Mouse (Mus musculus): ENCODE measurements around the gene Dgkb. TPM values are rescaled to one million over a fixed set of nuclear protein-coding genes. Genes with fewer than 3 reads are reported as not detected.

Gene Dgkb
- total RNA-seq (2023): not detected

DNA sequence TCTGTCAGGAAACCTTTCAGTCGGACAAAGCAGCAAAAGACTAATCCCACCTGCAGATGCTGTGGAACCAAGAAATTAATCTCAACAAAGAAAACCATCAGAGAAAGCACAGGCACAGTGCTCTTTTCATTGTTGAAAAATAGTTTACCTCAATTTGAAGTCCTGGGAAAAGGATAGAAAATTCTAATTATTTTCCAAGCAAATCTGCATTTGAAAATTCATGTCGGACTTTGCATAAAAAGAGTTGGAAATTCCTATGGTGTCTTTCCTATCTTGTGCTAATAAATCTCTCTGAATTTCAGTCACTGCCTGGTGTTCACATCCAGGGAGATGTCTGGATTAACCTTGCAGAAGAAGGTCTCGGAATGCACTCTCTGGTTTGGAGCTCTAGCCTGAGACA, at the start of gene Dgkb:
Dgkb (plus strand) TSS at position 301 of the 400 bp plus-strand sequence.

Measured in neutrophil, adult 83 days (primary cell).